In genomic region chr14:34280798-34281197, GRCm38 (mm10) we compare ENCODE assay signal across 15 mouse cellular contexts.
"Had no signal": no experiment of that assay in that cellular context is flagged by ENCODE, and none has a peak within 500 bp of the region (broad histone marks: within the 10 kb centered on the region; RNA-seq: fewer than 3 reads in every experiment).

No protein-coding gene starts in this region.

- H3K9me3 ChIP-seq: lung, embryonic 15.5 days; megakaryocyte, embryonic 14.5 days; midbrain, embryonic 13.5 days; midbrain, embryonic 15.5 days; neural tube, embryonic 12.5 days had no signal

- H3K4me1 ChIP-seq: lung, embryonic 15.5 days; midbrain, embryonic 13.5 days; midbrain, embryonic 15.5 days; neural tube, embryonic 12.5 days had no signal

- H3K4me3 ChIP-seq: lung, embryonic 15.5 days; megakaryocyte, embryonic 14.5 days; midbrain, embryonic 13.5 days; midbrain, embryonic 15.5 days; neural tube, embryonic 12.5 days had no signal

- DNase-seq: liver, postnatal 0 days; lung, adult 2 months; lung, postnatal 14 days; lung, postnatal 36 days; right cerebral cortex, postnatal 14 days; thymus, adult 18-20 months; thymus, postnatal 14 days; thymus, postnatal 36 days had no signal

- H3K36me3 ChIP-seq: lung, embryonic 15.5 days; midbrain, embryonic 13.5 days; midbrain, embryonic 15.5 days; neural tube, embryonic 12.5 days had no signal

- ATAC-seq: liver, postnatal 0 days; lung, postnatal 0 days; midbrain, embryonic 13.5 days; midbrain, embryonic 15.5 days had no signal

- H3K27me3 ChIP-seq: lung, embryonic 15.5 days; megakaryocyte, embryonic 14.5 days; midbrain, embryonic 13.5 days; midbrain, embryonic 15.5 days; neural tube, embryonic 12.5 days had no signal

- H3K27ac ChIP-seq: lung, embryonic 15.5 days; macrophage; midbrain, embryonic 13.5 days; midbrain, embryonic 15.5 days; neural tube, embryonic 12.5 days had no signal
